Mouse (Mus musculus) cerebellum, adult 18-20 months (tissue): ENCODE data around the gene Elmsan1.

ENCODE experiments used
- DNase-seq, 2 experiments: peaks; one replicate each; pipeline ENCODE4 v3.0.0; 2021

The Elmsan1 gene

DNA sequence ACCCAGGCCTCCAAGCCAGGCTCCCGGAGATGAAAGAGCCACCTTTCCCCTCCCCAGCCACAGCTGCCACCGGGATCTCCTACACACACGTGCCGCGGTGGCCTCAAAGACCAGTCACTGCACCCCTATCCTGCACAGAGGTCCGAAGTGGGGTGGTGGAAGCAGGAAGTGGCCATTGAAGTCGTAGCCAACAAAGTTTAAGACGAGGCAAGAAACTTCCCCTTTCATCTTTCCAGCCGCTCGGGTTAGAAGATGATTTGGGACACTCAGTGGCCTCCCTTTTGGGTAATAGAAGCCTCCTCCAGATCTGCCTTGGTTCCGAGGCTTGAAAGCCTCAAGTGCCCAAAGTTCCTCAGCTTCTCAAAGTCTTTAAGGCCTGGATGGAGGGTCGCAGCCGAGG is 26.4 kb downstream of the Elmsan1 start:
- DNase-seq: peak in 1 of 2 experiments; percentile 20

DNA sequence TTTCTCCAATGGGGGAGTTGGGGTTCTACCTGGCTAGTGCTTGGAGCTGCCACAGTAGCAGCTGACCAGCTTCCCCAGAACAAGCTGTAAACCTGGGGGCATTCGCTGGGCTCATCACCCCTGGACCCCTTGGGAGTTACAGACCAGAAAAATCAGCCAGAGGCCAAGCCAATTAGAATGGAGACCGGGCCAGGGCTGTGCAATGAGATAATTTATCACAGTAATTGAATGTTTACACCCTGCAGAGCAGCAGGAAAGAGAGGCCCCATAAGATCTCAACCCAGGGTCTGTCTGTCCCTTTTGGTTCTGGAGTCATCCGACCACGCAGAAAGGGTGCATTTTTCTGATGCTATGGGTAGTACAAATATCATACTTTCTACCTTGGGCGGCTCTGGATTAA is 26.9 kb downstream of the Elmsan1 start:
- peak in 1 of 2 experiments; percentile 12 for DNase-seq

DNA sequence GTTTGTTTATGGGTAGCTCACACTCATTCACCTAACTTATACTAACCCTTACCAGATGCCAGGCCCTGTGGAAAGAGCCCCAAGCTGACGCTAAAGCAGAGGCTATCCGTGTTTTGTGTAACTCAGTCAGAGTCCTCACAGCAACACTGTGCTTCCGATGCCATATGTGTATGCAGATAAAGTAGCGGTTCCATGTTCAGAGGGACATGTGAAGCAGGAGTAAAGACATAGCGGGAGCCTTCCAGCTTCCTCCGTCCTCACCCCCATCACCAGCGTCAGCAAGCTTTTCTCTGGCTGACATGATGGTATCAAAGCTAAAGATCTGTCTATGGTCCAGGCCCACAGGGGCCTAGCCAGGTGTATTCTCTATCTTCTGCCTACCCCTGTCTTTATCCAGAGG is 27.5 kb downstream of the Elmsan1 start:
- DNase-seq: no peak

DNA sequence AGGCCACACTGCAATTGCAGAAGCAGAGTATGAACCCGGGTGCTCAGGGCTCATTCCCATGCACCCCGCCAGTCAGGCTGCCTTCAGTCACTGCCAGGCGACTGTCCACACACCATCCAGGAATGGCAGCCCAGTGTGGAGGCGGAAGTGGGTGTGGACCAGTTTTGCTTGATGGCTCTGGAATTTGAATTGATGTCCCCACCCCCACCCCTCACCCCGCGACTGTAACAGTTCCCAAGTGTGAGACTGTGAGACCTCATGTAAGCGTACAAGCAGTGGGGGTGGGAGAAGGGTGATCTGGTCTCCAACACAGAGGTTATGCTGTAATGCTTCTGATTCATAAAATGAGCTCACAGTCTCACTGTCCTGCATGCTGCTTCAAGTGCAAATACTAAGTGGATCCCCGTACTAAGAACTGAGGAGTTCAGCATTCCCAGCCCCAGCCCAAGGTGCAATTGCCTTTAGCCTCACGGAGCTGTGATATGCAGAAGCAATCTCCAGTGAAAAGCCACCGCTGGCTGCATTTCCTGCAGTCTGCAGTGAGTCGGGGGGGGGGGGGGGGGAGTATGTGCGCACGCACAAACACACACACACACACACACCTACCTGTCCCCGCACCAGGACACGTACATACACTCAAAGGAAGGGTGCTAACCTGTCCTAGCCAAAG is 28.4 kb downstream of the Elmsan1 start:
- no peak for DNase-seq

DNA sequence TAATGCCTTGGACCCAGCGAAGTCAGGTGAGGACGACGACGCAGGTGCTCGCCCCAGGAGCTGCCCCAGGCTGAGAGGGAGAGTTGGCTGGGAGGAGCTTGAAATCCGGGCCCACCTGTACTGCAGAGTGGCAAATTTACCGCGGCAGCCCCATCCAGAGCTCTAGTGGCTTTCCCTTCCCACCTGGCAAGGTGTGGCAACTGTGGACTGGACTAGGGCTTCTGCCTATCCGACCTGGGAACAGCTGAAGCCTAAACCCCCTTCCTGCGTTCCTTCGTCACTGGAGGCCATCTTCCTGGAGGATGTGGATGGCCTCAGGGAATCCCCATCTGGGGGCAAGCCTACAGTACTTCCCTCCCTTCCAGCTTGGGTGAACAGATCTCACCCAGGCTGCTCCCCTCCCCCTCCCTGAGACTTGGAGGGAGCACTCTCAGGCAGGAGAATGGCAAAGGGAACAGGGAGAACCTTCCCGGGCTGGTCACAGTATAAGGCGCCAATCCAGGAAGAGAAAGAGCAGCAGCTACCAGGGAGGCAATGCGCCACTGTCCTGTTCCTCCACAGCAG is 29.7 kb downstream of the Elmsan1 start:
- DNase-seq: peak in 1 of 2 experiments; percentile 32

DNA sequence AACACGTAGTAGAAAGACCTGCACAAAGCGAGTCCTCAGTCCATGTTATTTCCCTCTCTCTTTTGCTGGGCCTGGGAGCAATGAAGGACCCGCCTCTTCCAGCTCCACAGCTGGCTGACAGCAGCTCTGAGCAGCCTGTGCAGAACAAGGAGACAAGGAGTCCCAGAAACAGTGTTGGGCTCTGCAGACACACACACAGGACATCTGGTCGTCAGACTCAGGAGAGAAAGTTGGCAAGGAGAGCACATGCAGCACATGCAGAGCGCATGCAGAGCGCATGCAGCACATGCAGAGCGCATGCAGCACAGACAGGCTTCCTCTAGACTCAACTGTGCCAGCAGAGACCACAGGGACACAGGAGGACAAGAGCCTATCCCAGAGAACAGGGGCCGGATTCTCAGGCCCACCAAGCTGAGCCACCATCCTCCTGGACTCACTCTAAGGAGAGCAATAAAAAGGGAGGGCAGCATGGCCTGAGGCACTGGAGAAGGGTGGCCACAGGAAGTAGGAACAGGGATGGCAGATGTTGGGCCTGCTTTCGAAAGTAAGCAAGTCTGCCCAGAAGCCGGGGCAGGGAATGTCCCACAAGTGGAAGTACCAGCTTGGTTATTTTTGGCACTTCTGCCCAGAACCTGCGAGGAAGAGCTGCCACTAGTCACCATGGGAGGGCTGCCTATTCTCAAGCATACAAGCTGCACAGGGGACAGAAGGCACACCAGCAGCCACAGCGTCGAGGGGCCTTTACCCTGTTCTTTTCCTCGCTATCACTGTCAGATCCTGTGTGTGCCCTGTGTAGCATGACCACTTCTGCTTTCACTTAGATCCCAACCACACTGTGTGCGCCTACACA is 30.7 kb downstream of the Elmsan1 start:
- DNase-seq: peak; percentile 55 to 64

DNA sequence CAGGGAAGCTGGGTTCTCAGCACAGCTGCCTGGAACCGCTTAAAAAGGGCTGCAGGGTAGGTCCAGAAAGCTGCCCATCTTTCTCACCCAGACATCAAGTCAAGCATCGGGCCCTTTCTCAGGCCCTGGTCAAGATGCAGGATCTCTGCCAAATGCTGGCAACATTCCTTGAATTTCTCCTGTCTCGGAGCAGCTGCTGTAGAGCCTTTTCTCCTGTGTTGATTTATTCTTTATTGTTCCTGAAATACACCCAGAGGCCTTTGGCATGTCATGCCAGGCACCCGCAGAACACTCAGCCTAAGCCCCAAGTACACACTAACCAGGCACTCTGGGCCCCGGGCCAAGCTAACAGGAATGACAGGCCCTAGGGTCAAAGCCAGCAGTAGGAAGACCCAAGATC is 31.7 kb downstream of the Elmsan1 start:
- peak; percentile 49 to 55 for DNase-seq

DNA sequence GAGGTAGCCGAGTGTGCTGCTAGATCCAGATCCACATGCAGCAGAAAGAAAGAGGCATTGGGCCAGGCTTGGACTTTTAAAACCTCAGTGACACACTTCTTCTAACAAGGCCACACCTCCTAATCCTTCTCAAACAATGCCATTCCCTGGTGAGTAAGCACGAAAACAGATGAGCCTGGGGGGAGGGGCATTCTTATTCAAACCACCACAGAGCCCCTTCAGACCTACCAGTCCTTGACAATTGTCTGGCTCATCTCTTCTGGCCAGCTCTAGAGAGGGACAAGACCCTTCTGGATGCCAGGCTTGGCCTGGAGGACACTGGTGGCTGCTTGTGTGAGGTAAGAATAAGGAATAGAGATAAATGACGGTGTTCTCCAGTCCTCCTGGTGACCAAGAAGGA is 32.1 kb downstream of the Elmsan1 start:
- DNase-seq: no peak

DNA sequence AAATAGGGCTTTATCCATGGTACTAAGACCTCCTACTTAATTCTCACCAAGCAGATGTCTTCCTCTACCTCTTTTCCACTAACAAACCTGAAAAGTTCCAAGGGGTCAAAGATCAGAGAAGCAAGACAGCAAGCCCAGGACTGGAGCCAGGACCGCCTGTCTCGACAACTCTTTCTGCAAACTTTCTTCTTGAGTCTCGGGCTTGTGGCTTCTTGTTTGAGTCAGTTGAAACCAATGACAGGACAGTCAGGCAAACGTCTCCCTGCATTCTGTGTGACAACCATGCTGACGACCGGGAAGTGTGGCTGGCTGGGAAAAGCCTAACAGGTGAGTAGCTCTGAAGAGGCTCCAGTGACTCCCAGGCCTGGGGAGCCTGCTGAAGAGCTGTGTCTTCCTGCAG is 33.1 kb downstream of the Elmsan1 start:
- DNase-seq: no peak

DNA sequence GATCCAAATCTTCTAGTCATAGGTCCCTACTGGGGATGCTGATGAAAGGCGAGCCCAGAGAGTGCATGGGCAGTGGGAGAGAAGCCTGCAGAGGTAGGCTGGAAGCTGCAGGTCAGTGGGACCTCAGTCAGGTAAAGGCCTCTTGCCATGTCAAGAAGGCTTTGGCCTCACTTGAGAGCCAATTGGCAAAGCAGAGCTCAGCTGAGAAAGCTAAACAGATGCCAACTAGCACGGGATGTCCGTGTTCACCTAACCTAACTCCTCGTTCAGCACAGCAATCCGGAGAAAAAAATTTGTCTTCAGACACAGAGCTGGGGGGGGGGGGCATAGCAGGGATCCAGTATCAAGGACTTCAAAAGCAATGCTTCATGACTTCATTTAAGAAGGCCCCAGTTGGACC is 33.7 kb downstream of the Elmsan1 start:
- DNase-seq: peak in 1 of 2 experiments; percentile 38

DNA sequence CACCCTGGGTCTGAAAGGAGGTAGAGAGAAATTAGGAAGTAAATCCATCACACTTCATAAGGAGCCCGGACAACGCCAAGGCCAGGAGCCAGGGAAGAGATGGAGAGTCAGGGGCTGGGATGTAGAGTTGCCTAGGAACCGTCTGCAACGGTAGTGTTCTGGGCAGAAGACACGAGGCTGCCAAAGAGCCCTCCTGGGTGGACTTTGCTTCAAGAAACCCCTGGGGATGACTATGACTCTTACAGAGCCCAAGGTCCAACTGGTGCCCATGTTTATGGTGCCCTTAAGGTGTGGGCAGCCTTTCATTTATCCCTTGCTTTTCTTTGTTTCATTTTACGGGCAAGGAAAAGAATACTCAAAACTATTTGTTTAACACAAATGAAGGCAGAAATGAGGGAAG is 36.7 kb downstream of the Elmsan1 start:
- no peak for DNase-seq

DNA sequence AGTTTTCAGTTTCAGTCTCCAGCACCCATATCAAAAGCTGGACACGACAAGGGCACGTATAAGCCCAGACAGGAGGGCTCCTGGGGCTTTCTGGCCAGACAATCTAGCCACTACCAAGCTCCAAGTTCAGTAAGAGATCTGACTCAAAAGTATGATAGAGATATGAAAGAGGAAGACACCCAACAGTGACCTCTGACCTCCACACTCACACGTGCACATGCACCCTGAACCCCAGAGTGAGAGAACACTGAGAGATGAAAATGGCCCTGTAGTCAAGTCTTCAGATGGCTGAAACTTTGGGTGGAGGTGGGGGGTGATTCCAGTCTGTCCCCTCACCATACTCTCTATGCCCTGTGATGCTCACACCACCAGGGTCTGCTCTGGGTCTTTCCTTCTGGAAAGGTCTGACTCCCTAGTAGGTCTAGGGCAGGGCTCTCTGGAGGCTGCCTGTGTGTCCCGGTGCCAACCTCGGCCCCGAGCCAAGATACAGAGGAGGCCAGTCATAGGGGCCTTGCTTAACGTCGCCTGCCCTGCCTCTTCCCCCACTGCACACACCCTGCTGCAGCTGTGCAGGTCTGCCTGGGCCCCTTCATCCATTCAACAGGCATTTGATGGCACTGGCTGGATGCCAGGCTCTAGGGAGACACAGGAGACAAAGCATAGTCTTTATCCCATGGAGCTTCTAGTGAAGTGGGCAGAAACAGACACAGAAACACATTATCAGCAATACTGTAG is 37.8 kb downstream of the Elmsan1 start:
- DNase-seq: peak; percentile 53 to 63

DNA sequence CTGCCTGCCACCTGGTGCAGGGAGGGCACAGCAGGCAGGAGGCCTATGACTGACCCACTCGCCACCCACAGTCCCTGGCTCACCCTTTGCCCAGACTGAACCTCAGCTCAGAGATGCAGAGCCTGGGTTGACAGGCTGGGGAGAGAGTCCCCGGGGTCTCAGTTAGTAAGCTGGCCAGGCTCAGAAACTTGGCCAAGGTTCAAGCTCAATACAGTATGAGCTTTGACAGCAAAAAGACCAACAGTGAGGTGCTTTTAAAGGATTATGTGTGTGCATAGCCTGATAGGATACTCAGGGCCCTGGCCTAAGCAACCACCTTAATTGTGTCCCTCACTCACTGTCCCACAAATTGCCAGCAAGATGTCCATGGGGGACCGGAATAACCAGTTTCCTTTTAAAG is 38.6 kb downstream of the Elmsan1 start:
- no peak for DNase-seq

DNA sequence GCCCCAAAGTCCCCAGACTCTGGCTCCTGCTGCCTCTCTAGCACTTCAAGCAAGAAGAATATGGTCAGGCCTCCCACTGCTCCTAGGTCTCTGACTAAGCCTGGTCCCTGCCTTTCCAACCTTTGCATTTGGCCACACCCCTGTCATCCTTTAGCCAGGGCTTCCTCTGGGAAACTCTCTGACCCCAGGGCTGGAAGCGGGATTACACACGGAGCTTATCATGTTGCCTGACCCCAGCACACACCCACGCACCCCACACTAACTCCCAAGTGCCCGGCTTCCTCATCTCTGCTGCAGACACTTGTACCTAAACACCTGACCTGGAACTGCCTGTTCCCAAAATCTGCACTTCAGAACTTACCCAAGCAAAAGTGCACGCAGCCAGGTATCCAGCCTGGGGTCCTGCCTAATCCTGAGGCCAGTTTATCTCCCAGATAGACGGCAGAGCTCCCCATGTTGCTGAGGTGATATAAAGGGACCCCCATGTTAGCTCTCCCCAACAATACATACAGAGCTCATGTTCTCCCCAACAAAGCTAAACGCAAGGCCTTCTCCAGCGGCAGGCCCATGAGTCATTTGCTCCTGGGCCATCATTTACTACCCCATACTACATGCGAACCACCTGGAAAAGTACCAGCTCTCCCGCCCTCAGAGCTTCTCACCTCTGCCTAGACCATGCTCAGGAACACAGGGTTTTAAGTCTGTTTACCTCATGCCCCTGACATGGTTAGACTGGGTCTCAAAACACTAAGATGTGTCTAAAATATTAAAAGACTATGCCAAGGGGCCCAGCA is 39.8 kb downstream of the Elmsan1 start:
- no peak for DNase-seq

DNA sequence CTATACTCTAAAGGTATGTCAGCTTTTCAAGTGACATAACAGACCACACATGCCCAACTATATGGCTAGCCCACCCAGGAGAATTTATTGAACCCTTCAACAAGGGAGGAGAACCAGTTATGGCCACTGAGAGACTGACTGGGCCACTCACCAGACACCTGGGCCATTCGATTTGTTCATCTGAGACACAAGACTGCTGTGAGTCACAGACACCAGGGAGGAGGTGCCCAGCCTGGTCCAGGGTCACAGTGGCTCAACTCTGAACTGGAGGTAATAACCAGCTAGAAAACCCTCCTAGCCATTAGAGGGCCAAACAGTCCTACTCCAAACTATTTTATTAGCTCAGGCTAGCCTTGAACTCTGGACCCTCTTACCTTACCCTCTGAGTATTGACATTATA is 40.6 kb downstream of the Elmsan1 start:
- no peak for DNase-seq

DNA sequence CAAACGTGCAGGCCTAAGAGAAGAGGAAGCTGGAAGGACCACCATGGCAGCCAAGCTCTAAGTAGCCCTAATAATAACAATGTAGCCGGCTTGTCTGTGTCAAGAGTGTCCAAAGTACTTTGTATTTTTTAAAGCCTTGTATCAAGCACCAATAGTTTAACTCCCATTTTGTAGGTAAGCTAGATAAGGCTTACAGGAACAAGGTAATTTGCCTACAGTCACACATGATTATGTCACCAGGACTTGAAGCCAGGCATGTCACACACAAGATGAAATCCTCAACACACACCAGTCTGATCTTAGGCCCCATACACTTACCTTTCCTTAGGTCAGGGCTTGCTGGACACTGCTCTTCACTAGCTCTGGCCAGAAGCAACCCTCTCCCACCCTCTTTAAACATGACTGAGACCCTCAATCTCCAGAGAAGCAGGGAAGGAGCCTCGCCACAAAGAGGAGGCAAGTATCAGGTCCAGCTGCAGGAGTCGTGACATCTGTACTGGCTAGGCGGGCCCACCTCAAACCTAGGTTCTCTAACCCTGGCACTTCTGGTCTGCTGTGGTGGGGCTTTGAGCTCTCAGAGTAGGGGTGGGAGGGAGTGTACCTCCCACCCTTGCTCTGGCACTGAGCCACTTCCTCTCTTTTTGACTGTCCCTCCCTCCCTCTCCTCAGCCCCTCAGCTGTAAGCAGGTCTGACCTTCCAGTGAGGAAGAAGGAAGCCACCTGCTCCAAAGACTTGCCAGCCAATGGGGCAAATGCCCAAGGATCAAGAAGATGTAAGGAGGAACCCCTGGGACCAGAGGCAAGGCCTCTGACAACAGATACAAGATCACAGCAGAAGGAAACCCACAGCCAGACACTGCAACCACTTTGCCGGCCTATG is 41.6 kb downstream of the Elmsan1 start:
- DNase-seq: no peak

DNA sequence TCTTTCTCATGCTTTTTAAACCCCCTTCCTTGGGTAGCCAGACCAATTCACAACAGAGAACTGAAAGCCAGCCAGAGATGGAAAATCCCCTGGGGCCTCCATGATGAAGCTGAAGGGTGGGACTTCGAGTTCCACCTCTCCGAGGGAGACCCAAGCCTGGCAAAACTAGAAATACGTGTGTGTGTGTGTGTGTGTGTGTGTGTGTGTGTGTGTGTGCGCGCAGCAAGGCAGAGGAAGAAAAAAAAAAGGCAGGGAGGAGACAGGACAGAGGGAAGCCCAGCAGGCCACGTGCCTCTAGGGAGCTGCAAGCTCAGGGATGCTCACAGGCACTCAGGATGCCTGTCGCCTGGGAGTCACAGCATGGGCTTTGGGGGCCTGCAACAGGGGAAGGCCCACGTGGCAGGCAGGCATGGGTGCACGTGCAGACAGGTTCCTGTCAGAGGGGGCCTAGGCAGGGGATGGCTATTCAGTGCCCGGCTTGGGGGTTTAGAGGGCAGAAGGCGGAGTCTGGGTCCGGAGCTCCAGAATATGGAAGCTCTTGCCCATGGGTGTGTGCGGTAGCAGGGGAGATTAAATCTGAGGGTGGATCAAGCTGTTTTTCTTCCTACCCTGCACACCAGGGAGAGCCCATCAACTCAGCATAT is 42.4 kb downstream of the Elmsan1 start:
- no peak for DNase-seq

DNA sequence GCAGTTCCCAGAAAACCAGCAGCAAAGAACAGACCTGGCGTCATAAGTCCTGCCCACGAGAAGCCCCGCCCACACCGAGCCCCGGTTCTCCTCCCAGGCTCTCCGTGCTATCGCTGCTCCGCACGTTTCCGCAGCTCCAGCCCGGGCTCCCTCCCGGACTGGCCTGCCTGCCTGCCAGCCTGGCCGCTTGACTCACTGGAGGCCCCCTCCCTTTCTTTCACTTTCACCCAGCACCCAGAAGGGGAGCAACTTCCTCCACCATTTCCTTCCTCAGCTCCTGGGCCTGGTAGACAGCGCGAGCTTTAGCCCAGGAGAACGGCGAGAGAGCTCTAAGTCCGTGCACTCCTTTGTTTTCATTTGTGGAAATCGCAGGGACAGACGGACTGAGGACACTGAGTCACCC is 43.0 kb downstream of the Elmsan1 start:
- DNase-seq: peak; percentile 84 to 89

DNA sequence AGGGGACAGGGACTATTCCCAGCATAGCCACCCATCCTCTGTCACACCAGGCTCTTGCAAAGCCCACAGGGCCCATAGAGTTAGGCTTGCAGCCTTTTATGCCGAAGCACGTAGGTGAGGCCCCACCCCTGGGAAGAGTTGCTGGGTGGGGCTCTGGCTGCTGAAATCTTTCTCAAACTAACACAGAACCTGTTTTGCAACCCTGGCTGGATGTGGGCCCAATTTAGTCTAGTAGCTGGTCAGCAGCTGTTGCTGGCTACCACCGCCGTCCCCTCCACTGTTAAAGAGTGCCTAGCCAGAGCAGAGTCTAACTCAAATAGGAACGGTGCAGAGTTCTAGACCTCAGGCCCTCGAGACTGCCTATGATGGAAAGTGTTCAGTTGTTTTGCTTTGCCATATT is 43.8 kb downstream of the Elmsan1 start:
- no peak for DNase-seq

DNA sequence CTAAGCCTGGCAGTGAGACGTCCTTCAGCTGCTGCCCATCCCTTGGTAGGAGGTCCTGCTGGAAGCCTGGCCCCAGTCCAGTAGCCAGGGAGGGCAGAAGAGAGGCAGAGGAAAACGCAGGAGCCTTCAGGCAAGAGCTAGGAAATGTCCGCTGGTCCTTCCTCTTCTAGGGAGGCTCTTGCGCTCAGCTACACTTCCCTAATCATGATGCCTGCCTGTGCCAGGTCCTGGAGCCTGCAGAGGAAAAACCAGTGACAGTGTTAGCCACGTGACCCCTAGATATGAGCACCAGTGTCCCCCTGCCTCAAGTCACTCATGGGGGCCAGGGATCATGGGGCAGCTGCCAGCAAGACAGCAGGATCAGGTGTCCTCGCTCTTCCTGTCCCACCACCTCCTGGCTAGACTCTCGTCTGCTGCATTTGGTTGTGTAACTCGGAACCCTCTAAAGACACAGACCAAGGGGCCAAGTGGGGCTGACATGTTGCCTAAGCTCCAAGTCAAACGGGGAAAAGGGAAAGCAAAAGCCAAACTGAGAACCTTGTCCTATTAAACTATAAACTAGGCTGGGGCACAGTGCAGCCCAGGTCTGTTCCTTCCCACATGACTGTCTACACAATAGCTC is 44.4 kb downstream of the Elmsan1 start:
- peak; percentile 61 to 64 for DNase-seq
